Mouse (Mus musculus) left cerebral cortex, adult 18-20 months (tissue): ENCODE measurements at regions not wholly inside any gene's neighbourhood (a gene's known extent, or its start where the extent isn't known, plus 50 kb on each side); places are given as distances from the start of the nearest gene placed in this dataset.

ENCODE experiments used
- DNase-seq, 2 experiments: peaks; one replicate each; pipeline ENCODE4 v3.0.0; 2021 to 2022; ENCODE audit warnings: low spot score in 2 of 2, mixed read lengths in 1 of 2

DNA sequence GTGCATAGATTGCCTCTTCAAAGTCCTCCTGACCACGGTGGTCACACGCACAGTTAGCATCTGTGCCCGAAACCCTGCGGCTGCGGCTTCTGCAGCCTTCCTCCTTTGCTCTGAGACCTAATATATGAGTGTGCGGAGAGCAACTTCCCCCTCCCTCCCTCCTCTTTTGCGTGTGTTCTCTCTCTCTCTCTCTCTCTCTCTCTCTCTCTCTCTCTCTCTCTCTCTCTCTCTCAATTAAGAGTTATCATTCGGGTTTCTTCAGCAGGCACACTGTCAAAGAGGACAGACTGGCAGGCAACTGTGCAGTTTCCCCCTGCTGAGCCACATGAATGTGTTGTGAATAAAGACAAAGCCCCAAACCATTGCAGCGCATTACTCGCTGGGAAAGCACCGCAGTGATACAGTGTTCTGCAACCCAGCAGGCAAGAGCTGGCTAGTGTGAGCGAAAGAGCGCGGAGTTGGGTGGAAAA is 900.8 kb downstream of the Mat2b start:
- DNase-seq = peak; percentile 4 to 8

DNA sequence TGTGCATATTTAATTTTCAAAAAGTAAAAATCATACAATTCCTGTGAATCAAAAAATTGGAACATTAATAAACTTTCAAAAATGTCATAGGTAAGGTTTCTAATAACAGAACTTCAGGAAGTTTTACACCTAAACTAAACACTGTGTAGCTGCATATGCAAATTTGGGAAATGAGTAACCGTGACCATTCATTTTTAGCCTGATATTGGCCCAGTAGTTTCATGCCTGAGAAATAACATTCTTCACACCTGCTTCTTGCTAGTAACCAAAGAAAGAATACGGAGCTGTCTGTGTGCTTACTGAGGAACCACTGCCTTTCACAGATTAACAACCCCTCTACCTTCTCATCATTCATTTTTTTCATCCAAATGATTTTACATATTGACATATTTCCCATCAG is 902.9 kb downstream of the Mat2b start:
- DNase-seq = no peak
